Mouse (Mus musculus) frontal cortex, postnatal 14 days (tissue): ENCODE data around the gene Alpi.

ENCODE experiments used
- DNase-seq, 2 experiments: peaks; one replicate each; pipeline ENCODE4 v3.0.0; 2022; ENCODE audit warnings: low spot score in 2 of 2

Alpi gene

GRCm38 (mm10) chr1:87059042-87059665 lies 42.3 kb downstream of the Alpi start:
- no peak for DNase-seq

- DNase-seq: no peak
Measured at GRCm38 (mm10) chr1:87057075-87057474, 44.3 kb downstream of the Alpi start.

GRCm38 (mm10) chr1:87051369-87051768 lies 50.0 kb downstream of the Alpi start:
- DNase-seq: no peak

- DNase-seq: no peak
Measured at GRCm38 (mm10) chr1:87050700-87051099, 50.7 kb downstream of the Alpi start.

GRCm38 (mm10) chr1:87050072-87050471 lies 51.3 kb downstream of the Alpi start:
- DNase-seq: no peak
